Mouse (Mus musculus) intestine, embryonic 14.5 days (tissue): ENCODE results near the gene Rarb. TPM values are rescaled to one million over a fixed set of nuclear protein-coding genes. Genes with fewer than 3 reads are reported as not detected.

Experiments
- ATAC-seq: fragments of 200-750 bp; cut with Nextera tagmentation; replicated peaks from 2 replicates; pipeline ENCODE4 v1.8.0; 2017; ENCODE audit warnings: low read depth, moderate number of reproducible peaks, moderate TSS enrichment, moderate library complexity; ENCODE audit not compliant: low FRiP score, low TSS enrichment
- DNase-seq: peaks from one replicate; pipeline ENCODE4 v3.0.0-alpha.2; 2018; ENCODE audit warnings: low spot score
- H3K27ac ChIP-seq: fragments of 300-500 bp; sonication (generic); 2 replicates; pipeline ENCODE4 v1.5.1; 2014; ENCODE audit warnings: low read depth, mild to moderate bottlenecking, control low read depth
- H3K27me3 ChIP-seq: fragments of 300-500 bp; sonication (generic); replicated peaks from 2 replicates; pipeline ENCODE4 v1.6.1; 2014; ENCODE audit warnings: low read length, control low read depth; ENCODE audit not compliant: control insufficient read depth, insufficient read depth
- H3K36me3 ChIP-seq: fragments of 300-500 bp; sonication (generic); 2 replicates; pipeline ENCODE4 v1.6.1; 2014; ENCODE audit warnings: low read length, control low read depth; ENCODE audit not compliant: control insufficient read depth, insufficient read depth
- H3K4me1 ChIP-seq: fragments of 300-500 bp; sonication (generic); replicated peaks from 2 replicates; pipeline ENCODE4 v1.6.1; 2014; ENCODE audit warnings: low read length, control low read depth, mixed read lengths; ENCODE audit not compliant: control insufficient read depth, insufficient read depth
- H3K4me2 ChIP-seq: fragments of 300-500 bp; sonication (generic); 2 replicates; pipeline ENCODE4 v1.6.1; 2014; ENCODE audit warnings: low read length
- H3K4me3 ChIP-seq: fragments of 300-500 bp; sonication (generic); 2 replicates; pipeline ENCODE4 v1.5.1; 2014; ENCODE audit warnings: low read depth, low read length, control low read depth, mixed read lengths
- H3K9ac ChIP-seq: fragments of 300-500 bp; sonication (generic); 2 replicates; pipeline ENCODE4 v1.6.1; 2014; ENCODE audit warnings: mild to moderate bottlenecking, low read length
- H3K9me3 ChIP-seq: fragments of 300-500 bp; sonication (generic); 2 replicates; pipeline ENCODE4 v1.6.1; 2016; ENCODE audit warnings: low read length, control low read depth; ENCODE audit not compliant: control insufficient read depth
- WGBS: fragments of 180-500 bp; shearing (Covaris S2); extraction: QIAGEN DNeasy Blood & Tissue Kit; methylation state at CpG from one replicate; pipeline ENCODE4 v1.1.7; 2014; 5-methylcytosine and 5-hydroxymethylcytosine counted together
- polyA plus RNA-seq: library from polyadenylated mRNA; unstranded; fragments of >200 nt; fragmentation: Nextera tagmentation; extraction: Ambion mirVana; gene quantifications from 2 replicates; pipeline ENCODE4 v1.2.1, GENCODE M21; 2014

Gene Rarb
- polyA plus RNA-seq, 1 experiment from 2014 or later: 20.6 TPM

GRCm38 (mm10) chr14:16723991-16724390, 95.0 kb downstream of the Rarb start:
- DNase-seq (no peak), ATAC-seq (no peak)
- Histone ChIP-seq H3K4me2 (no peak overlapping the region), H3K4me1 (no peaks in the 10 kb centered on the region), H3K9me3 (peaks cover 3% of the 10 kb centered on the region; the same call in 1 of the 2 replicates), H3K27me3 (no peaks in the 10 kb centered on the region), H3K27ac (no peak overlapping the region), H3K36me3 (no peaks in the 10 kb centered on the region), H3K4me3 (no peak overlapping the region), H3K9ac (no peak overlapping the region)
- WGBS: 88% methylated on average over 15 of the region's 15 CpGs

GRCm38 (mm10) chr14:16717821-16718220, 101.1 kb downstream of the Rarb start:
- H3K4me2 ChIP-seq: no peak overlapping the region
- H3K4me1 ChIP-seq: no peaks in the 10 kb centered on the region
- no peaks in the 10 kb centered on the region for H3K9me3 ChIP-seq
- WGBS: 71% methylated on average over 3 of the region's 3 CpGs
- no peaks in the 10 kb centered on the region for H3K36me3 ChIP-seq
- no peak overlapping the region for H3K4me3 ChIP-seq
- no peak overlapping the region for H3K9ac ChIP-seq
- DNase-seq: no peak
- no peaks in the 10 kb centered on the region for H3K27me3 ChIP-seq
- ATAC-seq: no peak
- no peak overlapping the region for H3K27ac ChIP-seq

- no peaks in the 10 kb centered on the region for H3K27me3 ChIP-seq
- DNase-seq (no peak), ATAC-seq (peak; percentile 72; the same call in 1 of the 2 replicates)
- no peak overlapping the region for H3K27ac ChIP-seq
- 39% methylated on average over 9 of the region's 9 CpGs for WGBS
- H3K36me3 ChIP-seq: no peaks in the 10 kb centered on the region
- no peak overlapping the region for H3K4me3 ChIP-seq
- no peak overlapping the region for H3K9ac ChIP-seq
- no peak overlapping the region for H3K4me2 ChIP-seq
- no peaks in the 10 kb centered on the region for H3K4me1 ChIP-seq
- H3K9me3 ChIP-seq: no peaks in the 10 kb centered on the region
These were observed 104.5 kb downstream of the Rarb start for GRCm38 (mm10) chr14:16714344-16714955.

GRCm38 (mm10) chr14:16713773-16714172, 105.2 kb downstream of the Rarb start:
- Histone ChIP-seq H3K9me3 (no peaks in the 10 kb centered on the region), H3K4me1 (no peaks in the 10 kb centered on the region), H3K27ac (no peak overlapping the region), H3K4me2 (no peak overlapping the region), H3K36me3 (no peaks in the 10 kb centered on the region), H3K4me3 (no peak overlapping the region), H3K27me3 (no peaks in the 10 kb centered on the region), H3K9ac (no peak overlapping the region)
- DNase-seq: no peak
- 70% methylated on average over 2 of the region's 2 CpGs for WGBS
- ATAC-seq: no peak

- H3K27ac ChIP-seq: no peak overlapping the region
- no peak for ATAC-seq
These were observed 119.7 kb downstream of the Rarb start for GRCm38 (mm10) chr14:16699228-16699627.

GRCm38 (mm10) chr14:16695453-16696120, 123.4 kb downstream of the Rarb start:
- no peaks in the 10 kb centered on the region for H3K36me3 ChIP-seq
- no peak for DNase-seq
- H3K4me1 ChIP-seq: no peaks in the 10 kb centered on the region
- H3K27ac ChIP-seq: no peak overlapping the region
- no peaks in the 10 kb centered on the region for H3K9me3 ChIP-seq
- no peaks in the 10 kb centered on the region for H3K27me3 ChIP-seq
- H3K4me2 ChIP-seq: no peak overlapping the region
- no peak for ATAC-seq
- H3K9ac ChIP-seq: no peak overlapping the region
- WGBS: 55% methylated on average over 3 of the region's 3 CpGs
- H3K4me3 ChIP-seq: no peak overlapping the region

More at GRCm38 (mm10) chr14:16699228-16699627, 119.7 kb downstream of the Rarb start:
- Histone ChIP-seq H3K4me3 (no peak overlapping the region), H3K4me2 (no peak overlapping the region), H3K9ac (no peak overlapping the region), H3K4me1 (no peaks in the 10 kb centered on the region), H3K36me3 (no peaks in the 10 kb centered on the region), H3K27me3 (no peaks in the 10 kb centered on the region), H3K9me3 (no peaks in the 10 kb centered on the region)
- DNase-seq: no peak
- WGBS: 86% methylated on average over 4 of the region's 4 CpGs

GRCm38 (mm10) chr14:16678335-16678734, 140.6 kb downstream of the Rarb start:
- Histone ChIP-seq H3K4me2 (no peak overlapping the region), H3K4me3 (no peak overlapping the region), H3K9ac (no peak overlapping the region), H3K4me1 (no peaks in the 10 kb centered on the region), H3K27ac (no peak overlapping the region), H3K36me3 (no peaks in the 10 kb centered on the region), H3K27me3 (no peaks in the 10 kb centered on the region), H3K9me3 (no peaks in the 10 kb centered on the region)
- no peak for DNase-seq
- ATAC-seq: no peak
- WGBS: 69% methylated on average over 3 of the region's 3 CpGs

GRCm38 (mm10) chr14:16677081-16677480, 141.9 kb downstream of the Rarb start:
- DNase-seq (no peak), ATAC-seq (no peak)
- no peaks in the 10 kb centered on the region for H3K36me3 ChIP-seq

GRCm38 (mm10) chr14:16670571-16670970, 148.4 kb downstream of the Rarb start:
- WGBS: 73% methylated on average over 3 of the region's 3 CpGs

More at GRCm38 (mm10) chr14:16677081-16677480, 141.9 kb downstream of the Rarb start:
- no peak overlapping the region for H3K4me2 ChIP-seq
- no peaks in the 10 kb centered on the region for H3K4me1 ChIP-seq
- H3K27ac ChIP-seq: no peak overlapping the region
- H3K9ac ChIP-seq: no peak overlapping the region
- H3K27me3 ChIP-seq: no peaks in the 10 kb centered on the region
- H3K4me3 ChIP-seq: no peak overlapping the region
- no peaks in the 10 kb centered on the region for H3K9me3 ChIP-seq

More at GRCm38 (mm10) chr14:16670571-16670970, 148.4 kb downstream of the Rarb start:
- H3K9ac ChIP-seq: no peak overlapping the region
- ATAC-seq (no peak), DNase-seq (no peak)
- H3K4me3 ChIP-seq: no peak overlapping the region
- no peaks in the 10 kb centered on the region for H3K36me3 ChIP-seq
- no peaks in the 10 kb centered on the region for H3K9me3 ChIP-seq
- no peak overlapping the region for H3K4me2 ChIP-seq
- H3K27me3 ChIP-seq: no peaks in the 10 kb centered on the region
- H3K4me1 ChIP-seq: no peaks in the 10 kb centered on the region
- no peak overlapping the region for H3K27ac ChIP-seq
